Mouse (Mus musculus) left cerebral cortex, adult 8-10 months (tissue): ENCODE measurements around the gene Cct8l1. TPM values are rescaled to one million over a fixed set of nuclear protein-coding genes. Genes with fewer than 3 reads are reported as not detected.

Experiments used
- DNase-seq, 2 experiments: peaks; one replicate each; pipeline ENCODE4 v3.0.0; 2022; ENCODE audit warnings: low spot score in 2 of 2
- total RNA-seq, 4 experiments: library from RNA; stranded (reverse); gene quantifications; 2 replicates each; pipeline ENCODE4 v1.2.4; 2022

Cct8l1 gene
- total RNA-seq, 4 experiments from 2014 or later = 0.17 TPM; not detected in 3

DNA sequence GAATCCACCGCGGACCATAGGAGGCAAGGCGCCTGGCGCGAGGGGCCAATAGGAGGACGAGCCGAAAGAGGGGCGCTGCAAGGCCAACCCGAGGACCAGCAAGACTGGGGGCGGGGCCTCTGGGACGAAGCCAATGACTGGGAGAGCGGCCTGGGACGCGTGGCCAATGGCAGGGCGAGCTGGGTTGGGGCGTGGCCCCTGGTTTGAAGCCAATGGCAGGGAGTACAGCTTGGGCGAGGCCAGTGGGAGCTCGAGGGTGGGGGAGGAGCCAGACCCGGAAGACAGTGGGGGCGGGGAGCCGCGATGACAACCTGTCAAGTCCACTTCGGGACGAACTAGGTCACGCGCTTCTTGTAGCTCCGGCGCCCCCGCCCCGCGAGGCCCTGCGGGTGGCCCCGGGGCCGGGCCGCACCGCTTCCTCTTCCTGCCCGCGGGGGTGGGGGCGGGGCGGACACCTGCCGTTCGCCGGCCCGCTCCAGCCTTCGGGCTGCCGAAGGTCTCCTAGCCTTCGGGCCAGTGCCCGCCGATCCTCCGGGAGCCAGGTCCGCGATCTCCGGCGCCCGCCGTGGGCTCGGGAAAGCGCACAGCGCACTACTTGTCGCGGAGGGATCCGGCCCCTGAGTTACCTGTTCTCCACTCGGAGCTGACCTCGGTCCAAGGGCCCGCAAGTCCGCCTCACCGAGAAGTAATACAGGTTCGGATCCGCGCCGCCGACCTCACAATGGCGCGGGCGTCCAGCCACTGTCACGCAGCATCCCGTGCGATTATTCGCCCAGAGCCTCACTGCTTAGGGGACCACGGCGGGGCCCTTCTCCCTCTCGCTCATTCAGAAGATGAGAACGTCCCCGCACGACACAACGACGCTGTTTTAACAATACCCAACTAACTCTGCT lies 13.9 kb downstream of the Cct8l1 start:
- peak; percentile 98 to 99 for DNase-seq

DNA sequence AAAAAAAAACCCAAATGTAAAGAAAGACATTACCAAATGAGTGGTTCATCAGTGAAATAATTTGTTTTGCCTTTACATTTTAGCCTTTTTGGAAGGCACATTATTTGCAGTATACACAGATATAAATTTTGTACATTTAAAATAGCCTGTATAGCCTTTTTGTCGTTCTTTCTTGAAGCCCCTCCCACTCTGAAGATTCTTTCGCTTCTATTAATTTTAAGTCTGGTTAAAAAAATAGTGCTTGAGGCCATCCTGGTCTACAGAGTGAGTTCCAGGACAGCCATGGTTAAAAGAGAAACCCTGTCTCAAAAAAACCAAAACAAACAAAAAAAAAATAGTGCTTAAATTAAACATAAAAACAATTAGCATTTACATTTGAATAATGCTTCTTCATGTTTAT lies 14.8 kb downstream of the Cct8l1 start:
- no peak for DNase-seq

DNA sequence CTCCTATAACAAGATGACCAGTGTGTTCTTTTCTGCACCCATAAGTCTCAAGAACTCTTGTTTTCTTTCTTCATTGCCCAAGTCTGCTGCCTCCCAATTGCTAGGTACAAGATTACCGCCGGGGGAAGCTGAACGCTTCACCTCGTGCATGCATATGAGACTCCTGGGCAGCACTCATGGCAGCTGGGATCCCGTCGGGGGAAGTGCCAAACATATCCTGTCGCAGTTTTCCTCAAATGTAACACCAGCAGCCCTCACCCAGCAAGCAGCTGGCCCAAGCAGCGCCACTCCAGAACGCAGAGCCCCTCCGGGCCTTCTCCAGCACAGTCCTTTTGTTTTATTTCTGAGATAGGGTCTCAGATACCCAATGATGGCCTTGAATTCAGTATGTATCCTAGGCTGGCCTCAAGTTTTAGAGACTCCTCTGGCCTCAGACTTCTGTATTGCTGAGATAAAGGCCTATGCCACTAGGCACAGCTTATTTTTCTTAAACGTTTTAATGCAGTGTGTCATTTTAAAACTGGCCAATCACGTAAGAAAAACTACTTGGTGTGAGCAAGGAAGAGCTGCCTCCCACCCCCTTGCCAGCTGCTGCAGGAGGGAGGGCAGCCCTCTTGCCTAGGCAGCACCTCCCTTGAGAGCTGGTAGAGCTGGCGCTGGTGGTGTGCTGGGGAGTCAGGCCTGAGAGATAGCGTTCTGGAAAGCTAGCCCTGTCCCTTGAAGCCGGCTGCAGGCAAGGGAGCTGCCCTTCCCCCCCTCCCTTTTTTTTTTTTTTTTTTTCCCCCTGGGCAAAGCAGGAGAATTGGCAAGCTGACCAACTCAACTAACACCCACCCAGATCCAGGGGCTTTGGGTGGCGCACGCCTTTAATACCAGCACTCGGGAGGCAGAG lies 16.6 kb downstream of the Cct8l1 start:
- DNase-seq = peak in 1 of 2 experiments; percentile 55

DNA sequence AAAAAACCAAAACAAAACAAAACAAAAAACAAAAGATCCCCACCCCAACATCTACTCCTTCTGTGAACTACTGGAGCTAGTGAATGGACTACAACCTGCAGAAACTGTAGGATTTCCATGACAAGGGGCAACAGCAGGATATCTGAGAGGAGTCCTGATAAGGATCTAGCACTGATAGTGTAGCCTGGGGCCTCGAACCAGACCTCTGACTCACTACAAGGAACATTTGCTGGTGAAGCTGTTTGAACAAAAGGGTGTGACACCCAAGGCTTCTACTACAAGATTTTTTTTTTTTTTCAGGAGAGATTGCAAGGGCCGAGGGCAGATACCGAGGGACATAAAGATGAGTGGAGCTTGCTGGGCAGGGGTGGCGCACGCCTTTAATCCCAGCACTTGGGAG lies 17.4 kb downstream of the Cct8l1 start:
- no peak for DNase-seq

DNA sequence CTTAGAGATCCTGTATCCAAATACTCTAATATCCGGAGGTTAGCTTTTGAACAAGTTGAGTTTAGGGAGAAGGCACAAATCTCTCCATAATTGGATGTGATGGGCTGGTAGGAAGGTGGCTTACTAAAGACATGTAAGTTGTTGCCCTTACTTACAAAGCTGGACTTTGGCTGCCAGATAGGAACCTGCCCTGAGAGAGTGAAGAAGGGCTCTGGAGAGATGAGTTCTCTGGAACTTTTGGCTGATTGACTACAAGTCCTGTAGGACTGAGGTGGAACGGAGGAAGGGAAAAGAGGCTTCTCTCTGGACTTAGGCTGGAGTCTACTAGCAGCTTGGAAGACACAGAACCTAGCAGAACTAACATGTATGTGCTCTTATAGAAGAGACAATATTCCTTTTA lies 19.7 kb downstream of the Cct8l1 start:
- no peak for DNase-seq

DNA sequence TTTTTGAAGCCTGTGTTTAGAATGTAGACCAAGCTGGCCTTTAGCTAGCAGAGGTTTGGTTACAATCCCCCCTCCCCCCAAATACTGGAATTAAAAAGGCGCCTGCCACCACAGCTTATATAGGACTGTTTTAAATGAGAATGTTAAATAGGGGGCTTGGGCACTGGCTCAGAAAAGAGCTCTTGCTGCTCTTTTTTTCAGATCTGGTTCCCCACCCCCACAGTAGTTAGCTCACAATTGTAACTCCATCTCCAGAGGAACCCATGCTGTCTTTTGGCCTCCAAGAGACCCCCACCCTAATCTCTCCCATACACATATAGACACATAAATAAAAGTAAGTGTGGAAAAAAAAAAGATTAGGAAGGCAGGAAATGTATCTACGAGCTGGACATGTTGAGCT lies 20.6 kb downstream of the Cct8l1 start:
- no peak for DNase-seq

DNA sequence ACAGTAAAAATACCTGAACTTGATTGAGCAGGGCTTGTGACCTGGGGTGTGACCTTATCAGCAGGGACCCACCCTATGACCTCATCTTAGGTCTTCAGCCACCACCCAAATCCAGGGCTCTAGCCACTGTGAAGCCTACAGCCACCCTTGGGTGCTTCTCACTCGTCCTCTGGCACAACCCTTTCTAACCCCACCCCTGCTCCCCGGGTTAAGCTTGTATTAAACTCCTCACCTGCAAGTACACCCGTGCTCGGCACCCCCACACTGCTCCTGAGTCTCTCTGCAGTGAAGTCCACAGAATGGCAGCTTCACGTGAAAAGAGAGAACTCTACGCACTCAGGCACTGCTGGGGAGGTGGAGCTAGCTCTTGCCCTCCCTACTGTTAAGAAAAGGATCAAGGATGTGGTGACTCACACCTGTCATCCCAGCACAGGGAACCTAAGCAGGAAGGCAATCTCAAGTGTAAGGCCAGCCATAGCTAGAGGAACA lies 21.1 kb downstream of the Cct8l1 start:
- DNase-seq = no peak

DNA sequence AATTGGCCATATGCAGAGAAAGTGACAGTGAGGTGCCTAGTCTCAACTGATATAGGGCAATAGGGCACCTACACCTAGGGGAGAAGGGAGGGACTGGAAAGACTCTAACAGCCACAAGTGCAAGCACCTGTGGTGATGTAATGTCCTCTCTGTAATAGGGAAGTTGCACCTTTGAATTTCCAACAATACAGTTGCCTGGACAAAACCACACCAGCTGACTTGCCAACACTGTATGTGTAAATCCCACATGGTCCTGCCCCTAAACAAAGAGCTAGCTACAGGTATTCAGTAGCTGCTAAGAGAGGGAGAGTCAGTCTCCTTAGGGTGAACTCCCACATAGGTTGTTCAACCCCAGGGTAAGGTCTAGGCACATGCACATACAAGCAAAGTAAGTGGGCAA lies 24.5 kb downstream of the Cct8l1 start:
- DNase-seq = no peak

DNA sequence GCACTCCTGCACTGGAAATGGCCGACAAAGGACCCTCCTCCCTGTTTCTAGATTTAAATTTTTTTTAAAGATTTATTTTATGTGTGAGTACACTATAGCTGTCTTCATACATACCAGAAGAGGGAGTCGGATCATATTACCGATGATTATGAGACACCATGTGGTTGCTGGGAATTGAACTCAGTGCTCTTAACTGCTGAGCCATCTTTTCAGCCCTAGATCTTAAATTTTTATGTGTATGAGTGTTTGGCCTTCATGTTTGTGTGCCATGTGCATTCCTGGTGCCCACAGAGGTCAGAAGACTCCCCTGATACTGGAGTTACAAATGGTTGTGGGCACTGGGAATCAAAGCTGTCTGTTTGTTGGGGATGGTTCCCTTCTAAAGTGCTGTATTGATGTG lies 25.1 kb downstream of the Cct8l1 start:
- no peak for DNase-seq

DNA sequence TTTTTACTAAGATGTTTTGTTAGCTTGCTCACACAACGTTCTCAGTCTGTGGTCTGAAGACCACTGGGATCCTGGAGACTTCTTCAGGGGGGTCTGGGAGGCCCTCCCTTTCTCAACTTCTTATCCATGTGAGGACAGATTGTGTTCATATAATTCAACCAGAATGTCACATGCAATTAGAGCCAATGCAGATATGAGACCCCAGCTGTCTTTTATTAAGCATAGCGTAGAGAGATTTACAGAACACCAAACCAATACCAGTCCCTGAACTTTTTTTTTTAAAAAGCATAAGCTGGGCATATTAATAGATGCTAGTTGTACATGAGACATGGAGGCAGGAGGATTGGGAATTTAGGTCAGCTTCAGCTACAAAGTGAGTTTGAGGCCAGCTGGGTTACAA lies 25.8 kb downstream of the Cct8l1 start:
- DNase-seq = no peak

DNA sequence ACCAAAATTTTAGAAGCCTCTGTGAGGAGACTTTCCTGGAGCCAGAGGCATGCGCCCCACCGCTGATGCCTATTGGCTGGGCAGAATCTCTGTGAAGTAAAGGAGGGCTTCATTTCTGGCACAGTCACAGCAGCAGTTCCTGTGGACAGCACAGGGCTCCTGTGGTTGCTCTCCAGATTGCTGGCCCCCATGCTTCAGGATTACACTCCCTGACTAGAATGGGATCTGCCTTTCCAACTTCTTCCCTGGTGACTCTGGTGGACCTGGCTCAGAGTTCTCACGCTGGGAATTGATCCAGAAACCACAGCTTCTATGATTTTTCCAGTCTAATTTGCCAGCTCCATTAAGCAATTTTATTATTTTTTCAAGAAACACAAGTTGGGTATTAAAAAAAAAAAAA lies 28.2 kb downstream of the Cct8l1 start:
- DNase-seq = no peak

DNA sequence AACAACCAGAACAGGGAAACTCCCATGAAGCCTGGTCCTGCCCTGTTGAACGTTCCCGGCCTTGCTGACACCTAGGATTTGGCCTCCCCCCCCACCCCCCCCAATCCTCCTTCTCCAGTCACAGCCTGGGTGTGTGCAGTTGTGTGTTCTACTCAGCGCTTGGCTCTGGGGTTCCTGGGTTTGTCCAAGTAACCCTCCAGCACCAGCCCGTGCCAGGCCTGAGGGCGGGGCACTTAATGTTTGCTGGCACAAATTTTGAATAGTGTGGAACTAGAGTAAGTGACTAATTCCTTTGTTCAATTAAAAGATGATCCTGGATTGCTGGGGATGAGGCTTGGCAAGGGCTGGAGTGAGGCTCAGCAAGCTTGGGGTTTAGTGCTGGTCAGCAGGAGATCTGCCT lies 28.7 kb downstream of the Cct8l1 start:
- DNase-seq = no peak

DNA sequence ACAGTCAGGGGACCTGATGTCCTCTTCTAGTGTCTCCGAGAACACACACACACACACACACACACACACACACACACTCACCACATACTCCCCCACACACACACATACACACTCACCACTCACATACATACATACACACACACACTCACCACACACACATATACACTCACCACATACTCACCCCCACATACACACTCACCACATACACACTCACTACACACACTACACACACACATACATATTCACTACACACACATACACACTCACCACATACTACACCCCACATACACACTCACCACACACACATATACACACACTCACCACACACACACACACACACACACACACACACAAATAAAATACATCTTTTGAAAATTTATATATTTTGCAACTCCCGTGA lies 31.0 kb downstream of the Cct8l1 start:
- no peak for DNase-seq

DNA sequence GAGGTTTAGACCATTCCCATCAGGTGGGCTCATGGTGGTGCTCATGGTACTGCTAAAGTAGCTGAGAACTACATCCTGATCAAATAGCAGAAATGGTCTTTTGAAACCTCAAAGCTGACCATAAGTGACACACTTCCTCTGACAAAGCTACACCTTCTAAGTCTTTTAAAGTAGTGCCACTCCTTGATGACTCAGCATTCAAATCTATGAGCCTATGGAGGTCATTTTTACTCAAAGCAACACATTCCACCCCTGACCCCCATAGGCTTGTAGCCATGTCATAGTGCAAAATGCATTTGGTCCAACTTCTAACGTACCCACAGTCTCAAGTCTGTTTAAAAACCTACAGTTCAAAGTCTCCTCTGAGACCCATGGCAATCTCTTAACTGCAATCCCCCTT lies 35.0 kb downstream of the Cct8l1 start:
- no peak for DNase-seq

DNA sequence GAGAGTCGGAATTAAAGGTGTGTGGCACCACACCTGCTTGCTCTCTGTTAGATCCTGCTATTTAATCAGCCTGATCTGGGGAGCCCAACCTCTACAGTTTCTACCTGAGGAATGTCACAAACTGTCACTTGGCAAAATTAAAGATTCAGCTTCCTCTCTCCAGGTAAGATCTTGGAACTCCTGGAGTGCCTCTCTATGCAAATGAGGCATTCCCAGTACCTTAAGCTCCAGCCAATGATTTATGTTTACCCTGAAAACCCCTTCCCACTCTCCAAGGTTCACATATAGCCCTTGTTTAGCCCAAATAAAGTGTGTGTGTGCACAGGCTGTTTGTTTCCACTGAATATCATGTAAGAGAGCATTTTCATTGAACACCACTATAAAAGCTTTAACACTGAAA lies 38.3 kb downstream of the Cct8l1 start:
- DNase-seq = no peak

DNA sequence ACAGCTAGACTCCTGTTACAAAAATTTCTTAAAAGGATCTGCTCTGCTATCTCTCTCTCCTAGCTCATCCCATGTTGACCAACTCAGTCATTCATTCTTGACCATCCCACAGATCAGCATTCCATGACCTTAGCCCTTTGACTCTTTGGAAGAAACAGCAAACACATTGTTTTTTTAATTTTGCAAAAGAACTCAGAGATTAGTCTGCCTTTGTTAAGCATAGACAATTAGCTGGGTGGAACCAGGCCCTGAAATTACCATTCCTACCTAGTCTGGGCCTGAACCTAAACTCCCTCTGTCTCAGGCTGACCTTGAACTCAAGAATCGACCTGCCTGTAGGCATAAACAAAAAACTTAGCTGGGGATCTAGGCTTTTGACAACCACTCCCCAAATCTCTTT lies 38.8 kb downstream of the Cct8l1 start:
- no peak for DNase-seq

DNA sequence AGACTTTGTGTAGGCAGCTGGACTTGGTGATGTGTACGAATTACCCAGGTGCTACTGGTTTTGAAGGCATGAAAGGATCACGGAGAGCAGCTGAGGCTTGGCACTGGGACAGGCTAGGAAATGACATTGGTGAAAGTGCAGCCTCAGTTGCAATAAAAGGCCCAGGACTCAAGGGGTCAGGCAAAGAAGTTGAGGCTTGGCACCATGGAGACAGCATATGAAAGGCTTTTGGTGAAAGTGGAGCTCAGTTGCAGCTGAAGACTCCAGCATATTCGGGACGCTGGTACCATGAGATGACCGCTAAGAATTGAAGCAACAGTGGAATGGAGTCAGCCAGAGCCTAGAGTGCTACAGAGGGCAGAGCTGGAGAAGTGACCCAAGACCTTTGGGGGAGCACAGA lies 39.8 kb downstream of the Cct8l1 start:
- no peak for DNase-seq

DNA sequence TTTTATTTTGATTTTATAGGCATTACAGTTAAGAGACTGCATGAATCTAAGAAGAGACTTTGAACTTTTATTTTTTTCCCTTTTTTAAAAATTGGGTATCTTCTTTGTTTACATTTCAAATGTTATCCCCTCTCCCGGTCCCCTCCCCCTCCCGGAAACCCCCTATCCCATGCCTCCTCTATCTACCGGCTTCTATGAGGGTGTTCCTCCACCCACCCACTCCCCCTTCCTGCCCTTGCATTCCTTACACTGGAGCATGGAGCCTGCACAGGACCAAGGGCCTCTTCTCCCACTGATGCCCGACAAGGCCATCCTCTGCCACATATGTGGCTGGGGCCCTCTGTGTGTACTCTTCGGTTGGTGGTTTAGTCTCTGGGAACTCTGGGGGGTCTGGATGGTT lies 40.5 kb downstream of the Cct8l1 start:
- no peak for DNase-seq
